Mouse (Mus musculus): ENCODE data around the gene Golim4. TPM values are rescaled to one million over a fixed set of nuclear protein-coding genes. Genes with fewer than 3 reads are reported as not detected.

The Golim4 gene
- polyA plus RNA-seq, 1 experiment from 2014 or later = 51.5 TPM

- Histone ChIP-seq H3K27ac (no peak overlapping the region), H3K4me1 (replicated peaks; ENCODE audit: insufficient read depth, low read length) (no peaks in the 10 kb centered on the region), H3K4me2 (ENCODE audit: low read length) (no peak overlapping the region), H3K36me3 (ENCODE audit: insufficient read depth, low read length) (peaks cover 11% of the 10 kb centered on the region), H3K27me3 (ENCODE audit: insufficient read depth, low read length) (no peaks in the 10 kb centered on the region), H3K4me3 (replicated peaks; ENCODE audit: low read depth, low read length) (no peak overlapping the region), H3K9ac (ENCODE audit: low read depth, low read length) (no peak overlapping the region), H3K9me3 (replicated peaks; ENCODE audit: low read length) (no peaks in the 10 kb centered on the region)
- DNase-seq (ENCODE audit: low spot score) (peak; percentile 27), ATAC-seq (replicated peaks; ENCODE audit: low FRiP score, low read depth) (no peak)
- 76% methylated on average over 11 of the region's 11 CpGs for WGBS
- peak; percentile 50 for TF ChIP-seq CTCF (IDR thresholded peaks at IDR 0.05; ENCODE audit: low read depth)
These were observed 54.7 kb downstream of the Golim4 start for GRCm38 (mm10) chr3:75901903-75902598.

- no peaks in the 10 kb centered on the region for H3K9me3 ChIP-seq (replicated peaks; ENCODE audit: low read length)
- H3K27ac ChIP-seq = no peak overlapping the region
- WGBS = 96% methylated on average over 5 of the region's 5 CpGs
- H3K4me1 ChIP-seq (replicated peaks; ENCODE audit: insufficient read depth, low read length) = no peaks in the 10 kb centered on the region
- H3K9ac ChIP-seq (ENCODE audit: low read depth, low read length) = no peak overlapping the region
- H3K4me2 ChIP-seq (ENCODE audit: low read length) = no peak overlapping the region
- no peak overlapping the region for H3K4me3 ChIP-seq (replicated peaks; ENCODE audit: low read depth, low read length)
- DNase-seq (ENCODE audit: low spot score) (no peak), ATAC-seq (replicated peaks; ENCODE audit: low FRiP score, low read depth) (no peak)
- H3K27me3 ChIP-seq (ENCODE audit: insufficient read depth, low read length) = no peaks in the 10 kb centered on the region
- H3K36me3 ChIP-seq (ENCODE audit: insufficient read depth, low read length) = peaks cover 14% of the 10 kb centered on the region
- no peak for TF ChIP-seq CTCF (IDR thresholded peaks at IDR 0.05; ENCODE audit: low read depth)
These were observed 61.7 kb downstream of the Golim4 start for GRCm38 (mm10) chr3:75895075-75895474.

DNA sequence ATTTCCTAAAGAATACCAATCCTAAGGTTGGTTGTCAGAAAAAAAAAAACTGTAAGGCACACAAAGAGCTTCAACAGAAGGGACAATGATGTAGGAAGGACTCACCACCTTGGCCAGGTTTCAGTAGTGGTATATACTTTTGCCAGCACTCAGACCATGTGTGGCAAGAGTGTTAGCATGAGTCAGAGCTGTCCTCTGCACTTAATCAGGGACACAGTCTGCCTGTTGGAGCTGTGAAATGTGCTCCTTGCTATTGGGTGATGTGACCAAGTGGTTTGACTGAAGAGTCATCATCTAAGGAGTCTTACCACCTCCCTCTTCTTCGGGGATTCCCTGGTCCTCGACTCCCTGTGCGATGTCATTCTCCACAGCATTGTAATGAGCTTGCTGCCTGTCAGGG is 65.2 kb downstream of the Golim4 start:
- no peak for ATAC-seq (replicated peaks; ENCODE audit: low FRiP score, low read depth)
- TF ChIP-seq CTCF (IDR thresholded peaks at IDR 0.05; ENCODE audit: low read depth) = no peak
- 84% methylated on average over 3 of the region's 3 CpGs for WGBS

DNA sequence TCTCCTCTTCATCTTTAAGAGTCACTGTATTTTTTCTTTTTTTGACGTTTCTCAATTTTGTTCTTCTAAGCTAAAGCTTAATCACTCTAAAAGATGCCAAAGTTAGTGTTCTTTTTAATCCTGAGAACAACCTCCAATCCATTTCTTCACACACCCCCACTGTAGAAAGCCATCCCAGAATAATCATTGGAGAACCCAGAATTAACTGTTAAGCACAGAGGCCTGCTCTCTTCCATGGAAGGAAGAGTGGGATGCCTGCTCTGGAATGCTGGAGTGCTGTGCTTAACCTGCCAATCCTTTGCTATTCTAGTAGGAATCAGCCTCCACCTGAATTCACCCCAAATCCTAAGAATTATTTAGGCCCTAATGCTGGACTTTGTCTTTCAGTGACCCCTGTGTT is 67.4 kb downstream of the Golim4 start:
- no peak overlapping the region for H3K4me2 ChIP-seq (ENCODE audit: low read length)
- no peak overlapping the region for H3K4me3 ChIP-seq (replicated peaks; ENCODE audit: low read depth, low read length)
- H3K36me3 ChIP-seq (ENCODE audit: insufficient read depth, low read length) = peaks cover 23% of the 10 kb centered on the region; the same call in 1 of the 2 replicates
- H3K27me3 ChIP-seq (ENCODE audit: insufficient read depth, low read length) = no peaks in the 10 kb centered on the region
- H3K4me1 ChIP-seq (replicated peaks; ENCODE audit: insufficient read depth, low read length) = no peaks in the 10 kb centered on the region
- H3K9me3 ChIP-seq (replicated peaks; ENCODE audit: low read length) = no peaks in the 10 kb centered on the region
- TF ChIP-seq CTCF (IDR thresholded peaks at IDR 0.05; ENCODE audit: low read depth) = no peak
- WGBS = 86% methylated on average over 1 of the region's 1 CpGs
- DNase-seq (ENCODE audit: low spot score) (no peak), ATAC-seq (replicated peaks; ENCODE audit: low FRiP score, low read depth) (no peak)
- H3K9ac ChIP-seq (ENCODE audit: low read depth, low read length) = no peak overlapping the region
- no peak overlapping the region for H3K27ac ChIP-seq

More for the DNA sequence above, 65.2 kb downstream of the Golim4 start:
- Histone ChIP-seq H3K9ac (ENCODE audit: low read depth, low read length) (no peak overlapping the region), H3K4me1 (replicated peaks; ENCODE audit: insufficient read depth, low read length) (no peaks in the 10 kb centered on the region), H3K4me3 (replicated peaks; ENCODE audit: low read depth, low read length) (no peak overlapping the region), H3K27me3 (ENCODE audit: insufficient read depth, low read length) (no peaks in the 10 kb centered on the region), H3K27ac (no peak overlapping the region), H3K4me2 (ENCODE audit: low read length) (no peak overlapping the region), H3K9me3 (replicated peaks; ENCODE audit: low read length) (no peaks in the 10 kb centered on the region), H3K36me3 (ENCODE audit: insufficient read depth, low read length) (peaks cover 17% of the 10 kb centered on the region)
- no peak for DNase-seq (ENCODE audit: low spot score)

DNA sequence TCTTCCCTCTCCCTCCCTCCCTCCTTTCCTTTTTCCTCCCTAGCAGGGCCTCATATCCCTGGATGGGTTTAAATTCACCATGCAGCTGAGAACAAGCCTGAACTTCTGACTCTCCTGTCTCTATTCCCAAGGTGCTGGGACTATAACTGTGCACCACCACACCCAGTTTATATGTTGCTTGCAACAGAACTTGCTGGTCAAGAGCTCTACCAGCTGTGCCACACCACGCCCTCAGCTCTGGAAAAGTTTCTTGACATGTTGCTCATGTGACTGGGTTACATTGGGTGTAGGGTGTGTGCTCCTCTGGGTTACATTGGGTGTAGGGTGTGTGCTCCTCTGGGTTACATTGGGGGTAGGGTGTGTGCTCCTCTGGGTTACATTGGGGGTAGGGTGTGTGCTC is 75.2 kb downstream of the Golim4 start:
- no peak overlapping the region for H3K9ac ChIP-seq (ENCODE audit: low read depth, low read length)
- H3K36me3 ChIP-seq (ENCODE audit: insufficient read depth, low read length) = peaks cover 29% of the 10 kb centered on the region
- no peak for TF ChIP-seq CTCF (IDR thresholded peaks at IDR 0.05; ENCODE audit: low read depth)
- no peaks in the 10 kb centered on the region for H3K4me1 ChIP-seq (replicated peaks; ENCODE audit: insufficient read depth, low read length)
- H3K27ac ChIP-seq = no peak overlapping the region
- DNase-seq (ENCODE audit: low spot score) (no peak), ATAC-seq (replicated peaks; ENCODE audit: low FRiP score, low read depth) (no peak)
- no peaks in the 10 kb centered on the region for H3K27me3 ChIP-seq (ENCODE audit: insufficient read depth, low read length)
- 89% methylated on average over 1 of the region's 1 CpGs for WGBS
- H3K4me2 ChIP-seq (ENCODE audit: low read length) = no peak overlapping the region
- H3K4me3 ChIP-seq (replicated peaks; ENCODE audit: low read depth, low read length) = no peak overlapping the region
- no peaks in the 10 kb centered on the region for H3K9me3 ChIP-seq (replicated peaks; ENCODE audit: low read length)

GRCm38 (mm10) chr3:75879269-75879668 is 77.5 kb downstream of the Golim4 start:
- Histone ChIP-seq H3K27me3 (ENCODE audit: insufficient read depth, low read length) (no peaks in the 10 kb centered on the region), H3K4me2 (ENCODE audit: low read length) (no peak overlapping the region), H3K9me3 (replicated peaks; ENCODE audit: low read length) (no peaks in the 10 kb centered on the region), H3K9ac (ENCODE audit: low read depth, low read length) (no peak overlapping the region), H3K4me3 (replicated peaks; ENCODE audit: low read depth, low read length) (no peak overlapping the region), H3K27ac (no peak overlapping the region), H3K4me1 (replicated peaks; ENCODE audit: insufficient read depth, low read length) (no peaks in the 10 kb centered on the region), H3K36me3 (ENCODE audit: insufficient read depth, low read length) (peaks cover 17% of the 10 kb centered on the region)
- WGBS = 98% methylated on average over 2 of the region's 2 CpGs
- ATAC-seq (replicated peaks; ENCODE audit: low FRiP score, low read depth) = no peak
- no peak for DNase-seq (ENCODE audit: low spot score)
- TF ChIP-seq CTCF (IDR thresholded peaks at IDR 0.05; ENCODE audit: low read depth) = peak; percentile 45; the same call in 1 of the 2 replicates

GRCm38 (mm10) chr3:75868886-75869285 is 87.9 kb downstream of the Golim4 start:
- Histone ChIP-seq H3K27ac (no peak overlapping the region), H3K4me2 (ENCODE audit: low read length) (no peak overlapping the region), H3K4me1 (replicated peaks; ENCODE audit: insufficient read depth, low read length) (no peaks in the 10 kb centered on the region), H3K27me3 (ENCODE audit: insufficient read depth, low read length) (no peaks in the 10 kb centered on the region), H3K9me3 (replicated peaks; ENCODE audit: low read length) (no peaks in the 10 kb centered on the region), H3K4me3 (replicated peaks; ENCODE audit: low read depth, low read length) (no peak overlapping the region), H3K36me3 (ENCODE audit: insufficient read depth, low read length) (no peaks in the 10 kb centered on the region), H3K9ac (ENCODE audit: low read depth, low read length) (no peak overlapping the region)
- TF ChIP-seq CTCF (IDR thresholded peaks at IDR 0.05; ENCODE audit: low read depth) = no peak
- ATAC-seq (replicated peaks; ENCODE audit: low FRiP score, low read depth) (no peak), DNase-seq (ENCODE audit: low spot score) (peak; percentile 81)
- 46% methylated on average over 1 of the region's 1 CpGs for WGBS
